Mouse (Mus musculus): ENCODE results near the gene Cers1.

Cers1 gene

GRCm38 (mm10) chr8:70286737-70287136, 28.8 kb upstream of the Cers1 start:
- H3K36me3 ChIP-seq (ENCODE audit: control insufficient read depth, insufficient read depth, low read length, poor library complexity, severe bottlenecking), result peaks cover 2% of the 10 kb centered on the region
- DNase-seq (ENCODE audit: low read depth, low spot score), result peak; percentile 58
- no peaks in the 10 kb centered on the region for H3K27me3 ChIP-seq (ENCODE audit: control insufficient read depth, insufficient read depth, low read length, poor library complexity, severe bottlenecking)

DNA sequence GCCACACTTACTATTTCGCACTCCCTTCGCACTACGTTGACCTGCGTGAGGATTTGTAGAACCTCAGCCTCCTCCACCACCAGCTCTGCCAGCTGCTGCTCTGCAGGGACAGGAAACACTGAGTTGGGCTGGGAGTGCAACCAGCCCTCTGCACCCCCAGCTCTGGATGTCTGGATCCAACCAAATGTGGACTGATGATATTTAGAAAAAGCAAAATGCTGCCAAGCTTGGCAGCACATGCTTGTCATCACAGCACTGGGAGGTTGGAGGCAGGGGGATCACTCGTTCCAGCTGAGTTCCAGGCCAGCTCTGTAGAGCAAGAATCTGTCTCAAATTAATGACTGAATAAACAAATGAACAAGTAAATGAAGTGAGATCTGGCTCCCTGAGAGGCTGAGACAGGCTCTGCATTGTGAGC, 21.6 kb upstream of the Cers1 start:
- Histone ChIP-seq H3K36me3 (ENCODE audit: control insufficient read depth, insufficient read depth, low read length, poor library complexity, severe bottlenecking) (peaks cover 22% of the 10 kb centered on the region), H3K27me3 (ENCODE audit: control insufficient read depth, insufficient read depth, low read length, poor library complexity, severe bottlenecking) (no peaks in the 10 kb centered on the region)
- no peak for DNase-seq (ENCODE audit: low read depth, low spot score)

GRCm38 (mm10) chr8:70300881-70301280, 14.7 kb upstream of the Cers1 start:
- Histone ChIP-seq H3K36me3 (ENCODE audit: control insufficient read depth, insufficient read depth, low read length, poor library complexity, severe bottlenecking) (peaks cover 9% of the 10 kb centered on the region), H3K27me3 (ENCODE audit: control insufficient read depth, insufficient read depth, low read length, poor library complexity, severe bottlenecking) (no peaks in the 10 kb centered on the region)
- DNase-seq (ENCODE audit: low read depth, low spot score), result peak; percentile 20

GRCm38 (mm10) chr8:70302358-70302890, 13.2 kb upstream of the Cers1 start, which contains the start of the genes Ddx49 and Cope:
Ddx49 (minus strand) TSS chr8:70302489.
Cope (plus strand) TSS chr8:70302518.
- peaks cover 2% of the 10 kb centered on the region; the same call in 1 of the 2 replicates for H3K36me3 ChIP-seq (ENCODE audit: control insufficient read depth, insufficient read depth, low read length, poor library complexity, severe bottlenecking)
- peak; percentile 93 for DNase-seq (ENCODE audit: low read depth, low spot score)
- no peaks in the 10 kb centered on the region for H3K27me3 ChIP-seq (ENCODE audit: control insufficient read depth, insufficient read depth, low read length, poor library complexity, severe bottlenecking)

DNA sequence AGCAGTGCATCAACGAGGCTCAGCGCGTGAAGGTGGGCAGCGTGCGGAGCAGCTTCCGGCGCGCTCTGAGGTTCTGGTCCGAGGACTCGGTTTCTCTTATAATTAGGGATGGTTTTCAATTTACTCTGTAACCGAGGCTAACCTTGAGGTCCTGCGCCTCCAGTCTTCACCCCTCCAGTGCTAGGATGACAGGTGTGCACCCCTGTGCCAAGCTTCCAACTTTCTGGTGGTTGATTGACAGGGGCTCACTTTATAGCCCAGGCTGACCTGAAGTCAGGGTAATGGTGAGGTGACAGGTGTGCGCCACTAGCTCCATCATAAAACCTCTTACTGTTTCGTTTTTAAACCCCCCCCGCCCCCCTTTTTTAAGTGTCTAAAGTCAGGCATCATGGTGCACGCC, 12.7 kb upstream of the Cers1 start:
- no peak for DNase-seq (ENCODE audit: low read depth, low spot score)
- Histone ChIP-seq H3K27me3 (ENCODE audit: control insufficient read depth, insufficient read depth, low read length, poor library complexity, severe bottlenecking) (no peaks in the 10 kb centered on the region), H3K36me3 (ENCODE audit: control insufficient read depth, insufficient read depth, low read length, poor library complexity, severe bottlenecking) (peaks cover 5% of the 10 kb centered on the region)

DNA sequence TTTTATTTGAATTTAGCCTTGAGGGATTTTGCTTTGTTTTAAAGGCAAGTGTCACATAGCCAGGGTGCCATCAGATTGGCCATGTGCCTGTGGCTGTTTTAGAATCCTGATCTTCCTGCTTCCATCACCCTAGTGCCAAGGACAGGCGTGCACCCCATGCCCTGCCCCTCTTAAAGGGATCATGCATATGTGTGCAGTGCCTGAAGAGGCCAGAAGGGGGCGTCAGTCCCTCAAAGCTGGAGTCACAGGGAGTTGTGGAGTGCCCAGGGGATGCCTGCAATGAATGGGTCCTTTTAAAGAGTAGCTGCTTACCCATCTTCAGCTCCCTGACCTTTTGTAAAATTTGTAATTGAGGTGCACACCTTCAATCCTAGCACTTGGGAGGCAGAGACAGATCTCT, 6.3 kb upstream of the Cers1 start:
- DNase-seq (ENCODE audit: low read depth, low spot score), result peak; percentile 49
- no peaks in the 10 kb centered on the region for H3K27me3 ChIP-seq (ENCODE audit: control insufficient read depth, insufficient read depth, low read length, poor library complexity, severe bottlenecking)
- H3K36me3 ChIP-seq (ENCODE audit: control insufficient read depth, insufficient read depth, low read length, poor library complexity, severe bottlenecking), result peaks cover 11% of the 10 kb centered on the region

DNA sequence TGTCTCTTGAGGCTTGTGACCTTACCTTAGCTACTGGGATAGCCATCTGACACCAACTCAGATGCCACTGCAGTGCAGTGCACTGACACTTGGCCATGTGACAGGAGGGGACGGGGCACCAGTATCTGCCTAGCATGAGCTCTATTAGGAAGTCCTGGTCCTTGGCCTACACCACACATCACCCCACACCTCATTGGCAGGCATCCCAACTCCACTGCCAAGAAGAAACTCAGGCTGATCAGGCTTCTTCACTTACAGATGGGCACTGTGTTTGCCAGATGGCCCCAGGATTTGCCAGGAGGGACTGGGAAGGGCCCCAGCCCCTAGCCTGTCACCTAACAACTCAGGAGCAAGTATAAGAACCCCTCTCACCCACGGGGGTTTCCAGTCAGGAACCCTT, 2.2 kb upstream of the Cers1 start:
- H3K36me3 ChIP-seq (ENCODE audit: control insufficient read depth, insufficient read depth, low read length, poor library complexity, severe bottlenecking), result peaks cover 2% of the 10 kb centered on the region; the same call in 1 of the 2 replicates

DNA sequence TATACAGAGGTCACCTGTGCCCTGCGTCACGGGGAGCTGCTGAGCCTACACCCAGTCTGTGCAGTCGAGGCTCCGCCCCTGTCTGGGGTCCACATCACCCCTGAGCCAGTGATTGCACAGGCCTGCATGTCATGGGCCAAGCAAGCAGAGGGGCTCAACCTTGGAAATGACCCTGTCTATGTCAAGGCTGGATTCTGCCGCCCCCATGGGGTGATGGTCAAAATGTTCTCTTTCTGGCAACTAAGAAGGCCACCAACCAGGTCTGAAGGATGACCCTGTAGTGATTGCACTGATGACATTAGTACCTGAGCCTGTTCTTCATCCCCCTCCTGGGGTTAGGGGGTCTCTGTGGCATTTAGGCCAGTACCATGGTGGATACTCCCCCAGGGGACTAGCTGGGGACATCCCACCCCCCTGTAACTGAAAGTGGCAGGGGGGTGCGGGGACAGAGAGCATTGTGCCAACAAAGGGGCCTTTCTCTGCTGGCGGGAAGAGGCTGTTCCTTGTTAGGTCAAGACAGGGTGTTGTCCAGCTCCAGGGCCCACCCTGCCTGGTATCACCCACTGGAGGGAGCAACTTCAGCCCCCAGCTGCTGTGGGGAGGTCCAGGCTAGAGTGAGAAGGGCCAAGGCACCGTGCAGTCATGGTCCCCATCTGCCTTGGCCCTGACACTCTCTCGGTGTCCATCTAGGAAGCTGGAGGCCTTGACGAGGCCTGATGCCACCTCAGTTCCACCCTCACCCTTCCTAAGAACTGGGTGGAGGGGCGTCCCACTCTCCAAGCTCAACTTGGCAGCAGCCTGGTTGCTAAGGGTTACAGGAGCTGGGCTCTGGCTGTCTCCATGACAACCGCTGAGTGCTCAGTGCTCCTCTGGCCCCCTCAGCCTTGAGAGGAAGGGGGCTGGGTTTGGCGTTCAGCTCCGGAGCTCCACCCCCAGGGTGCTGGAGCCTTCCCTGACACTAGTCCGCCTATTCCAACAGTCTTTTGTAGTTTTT, 1.2 kb downstream of the Cers1 start:
- no peak for DNase-seq (ENCODE audit: low read depth, low spot score)
- no peaks in the 10 kb centered on the region for H3K27me3 ChIP-seq (ENCODE audit: control insufficient read depth, insufficient read depth, low read length, poor library complexity, severe bottlenecking)
- H3K36me3 ChIP-seq (ENCODE audit: control insufficient read depth, insufficient read depth, low read length, poor library complexity, severe bottlenecking), result peaks cover 2% of the 10 kb centered on the region; the same call in 1 of the 2 replicates

More for the DNA sequence above, 2.2 kb upstream of the Cers1 start:
- no peak for DNase-seq (ENCODE audit: low read depth, low spot score)
- no peaks in the 10 kb centered on the region for H3K27me3 ChIP-seq (ENCODE audit: control insufficient read depth, insufficient read depth, low read length, poor library complexity, severe bottlenecking)

DNA sequence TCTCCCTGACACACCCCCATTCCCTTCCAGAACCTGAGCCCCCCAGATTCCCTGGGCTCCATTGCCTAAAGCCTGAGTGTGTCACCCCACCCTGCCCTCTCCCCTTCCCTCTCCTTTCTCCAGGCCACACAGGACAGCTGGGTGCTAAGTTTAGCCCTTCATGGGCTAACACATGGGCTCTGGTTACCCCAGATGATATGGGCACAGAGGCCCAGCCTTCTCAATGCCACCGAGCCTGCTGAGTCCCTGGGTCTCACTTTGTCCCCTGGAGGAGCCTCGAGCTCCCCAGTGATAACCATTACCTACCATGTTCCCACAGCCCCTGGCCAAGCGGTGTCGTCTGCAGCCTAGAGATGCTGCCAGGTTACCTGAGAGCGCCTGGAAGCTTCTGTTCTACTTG, 2.3 kb downstream of the Cers1 start:
- Histone ChIP-seq H3K27me3 (ENCODE audit: control insufficient read depth, insufficient read depth, low read length, poor library complexity, severe bottlenecking) (no peaks in the 10 kb centered on the region), H3K36me3 (ENCODE audit: control insufficient read depth, insufficient read depth, low read length, poor library complexity, severe bottlenecking) (peaks cover 1% of the 10 kb centered on the region; the same call in 1 of the 2 replicates)
- no peak for DNase-seq (ENCODE audit: low read depth, low spot score)

GRCm38 (mm10) chr8:70323716-70324115, 8.1 kb downstream of the Cers1 start:
- Histone ChIP-seq H3K27me3 (ENCODE audit: control insufficient read depth, insufficient read depth, low read length, poor library complexity, severe bottlenecking) (no peaks in the 10 kb centered on the region), H3K36me3 (ENCODE audit: control insufficient read depth, insufficient read depth, low read length, poor library complexity, severe bottlenecking) (no peaks in the 10 kb centered on the region)
- DNase-seq (ENCODE audit: low read depth, low spot score), result no peak

DNA sequence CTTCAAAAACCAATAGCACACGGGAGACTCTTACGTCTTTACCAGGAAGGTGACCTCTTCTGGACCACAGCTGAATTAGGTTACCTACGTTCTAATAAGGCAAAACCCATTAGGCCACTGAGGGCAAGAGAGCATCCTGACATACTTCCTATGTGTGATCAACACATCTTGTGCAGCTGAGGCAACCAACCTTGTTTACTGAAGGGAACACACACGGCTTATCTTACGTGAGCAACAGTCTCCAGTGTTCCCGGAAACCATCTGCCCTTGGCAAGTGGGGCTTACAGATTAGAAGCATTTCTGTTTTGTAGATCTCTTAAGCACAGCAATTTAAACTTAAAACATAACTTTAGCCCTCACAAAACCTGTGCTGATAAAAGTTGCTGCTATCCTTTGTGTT, 11.9 kb downstream of the Cers1 start:
- DNase-seq (ENCODE audit: low read depth, low spot score), result no peak
- H3K27me3 ChIP-seq (ENCODE audit: control insufficient read depth, insufficient read depth, low read length, poor library complexity, severe bottlenecking), result no peaks in the 10 kb centered on the region
- H3K36me3 ChIP-seq (ENCODE audit: control insufficient read depth, insufficient read depth, low read length, poor library complexity, severe bottlenecking), result peaks cover 10% of the 10 kb centered on the region

DNA sequence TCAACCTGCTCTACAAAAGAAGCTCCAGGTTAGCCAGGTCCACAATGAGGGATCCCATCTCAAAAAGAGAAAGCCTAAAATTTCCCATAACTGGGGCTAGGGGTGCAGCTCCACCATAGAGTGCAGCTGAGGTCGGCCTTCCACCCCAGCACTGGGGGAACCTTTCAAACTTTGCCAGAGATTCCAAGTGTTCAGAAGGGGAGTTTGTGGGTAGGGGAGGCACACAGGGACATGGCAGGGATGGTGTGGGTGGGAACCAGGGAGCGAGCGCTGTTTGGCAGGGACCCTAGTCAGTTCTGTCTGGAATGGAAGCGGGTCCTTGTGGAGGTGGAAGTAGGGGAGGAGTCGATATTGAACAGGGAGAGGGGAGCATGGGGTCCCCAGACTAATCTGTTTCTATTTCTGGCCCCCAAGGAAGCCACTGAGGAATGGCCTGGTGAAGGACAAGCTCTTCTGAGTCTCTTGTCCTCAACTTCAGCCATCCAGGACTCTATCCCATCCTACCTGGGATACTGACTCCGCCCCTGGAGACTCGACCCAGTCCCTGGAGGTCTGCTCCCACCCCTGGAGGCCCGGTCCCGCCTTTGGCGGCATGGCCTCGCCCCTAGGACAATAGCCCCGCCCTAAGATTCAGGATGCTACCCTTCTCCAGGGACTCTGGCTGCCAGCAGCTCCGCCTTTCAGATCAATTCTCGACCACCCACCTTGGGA, 13.7 kb downstream of the Cers1 start, which contains the start of gene Gdf1:
Gene Gdf1, plus strand, starts transcription at position 694 of the 711 bp plus-strand sequence.
- H3K36me3 ChIP-seq (ENCODE audit: control insufficient read depth, insufficient read depth, low read length, poor library complexity, severe bottlenecking), result peaks cover 18% of the 10 kb centered on the region
- no peak for DNase-seq (ENCODE audit: low read depth, low spot score)

DNA sequence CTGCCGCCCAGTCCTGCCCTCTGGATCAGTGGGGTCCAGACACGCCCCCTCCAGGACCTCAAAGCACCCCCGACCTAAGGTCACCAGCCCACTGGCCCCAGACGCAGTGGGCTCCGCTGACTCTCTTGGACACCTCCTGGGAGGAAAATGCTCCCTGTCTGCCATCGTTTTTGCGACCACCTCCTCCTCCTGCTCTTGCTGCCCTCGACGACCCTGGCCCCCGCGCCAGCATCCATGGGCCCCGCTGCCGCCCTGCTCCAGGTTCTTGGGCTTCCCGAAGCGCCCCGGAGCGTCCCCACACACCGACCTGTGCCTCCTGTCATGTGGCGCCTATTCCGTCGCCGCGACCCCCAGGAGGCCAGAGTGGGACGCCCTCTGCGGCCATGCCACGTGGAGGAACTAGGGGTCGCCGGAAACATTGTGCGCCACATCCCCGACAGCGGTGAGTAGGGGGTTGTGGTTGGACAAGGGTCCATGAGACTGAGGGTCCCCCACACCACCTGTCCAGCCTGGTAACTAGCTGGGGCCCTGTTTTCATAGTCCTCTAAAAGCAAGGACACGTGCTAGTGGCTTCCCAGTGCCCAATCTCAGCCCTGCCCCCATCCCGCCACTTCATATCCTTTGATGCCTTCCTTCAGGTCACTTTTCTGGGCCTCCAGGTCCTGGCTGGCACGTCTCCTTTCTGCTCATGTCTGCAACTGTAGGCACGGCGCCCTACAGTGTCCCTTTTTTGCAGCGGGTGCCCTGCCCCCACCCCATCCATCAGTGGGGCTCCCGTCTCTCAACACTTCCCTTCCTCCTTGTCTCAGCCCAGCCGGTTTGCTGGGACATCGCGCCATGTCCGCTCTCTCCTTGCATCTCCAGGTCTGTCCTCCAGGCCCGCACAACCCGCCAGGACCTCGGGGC, 14.5 kb downstream of the Cers1 start:
- H3K36me3 ChIP-seq (ENCODE audit: control insufficient read depth, insufficient read depth, low read length, poor library complexity, severe bottlenecking), result peaks cover 22% of the 10 kb centered on the region
- no peak for DNase-seq (ENCODE audit: low read depth, low spot score)
- no peaks in the 10 kb centered on the region for H3K27me3 ChIP-seq (ENCODE audit: control insufficient read depth, insufficient read depth, low read length, poor library complexity, severe bottlenecking)

More for the DNA sequence above, 13.7 kb downstream of the Cers1 start, which contains the start of gene Gdf1:
- no peaks in the 10 kb centered on the region for H3K27me3 ChIP-seq (ENCODE audit: control insufficient read depth, insufficient read depth, low read length, poor library complexity, severe bottlenecking)
